Mouse (Mus musculus): Measurements from ENCODE around the gene Hdac11.
"Not testable (repeated sequence)": the region's sequence is repeated elsewhere in the genome, so short reads cannot be mapped to it uniquely, and the experiment has no call there.

Gene Hdac11

DNA sequence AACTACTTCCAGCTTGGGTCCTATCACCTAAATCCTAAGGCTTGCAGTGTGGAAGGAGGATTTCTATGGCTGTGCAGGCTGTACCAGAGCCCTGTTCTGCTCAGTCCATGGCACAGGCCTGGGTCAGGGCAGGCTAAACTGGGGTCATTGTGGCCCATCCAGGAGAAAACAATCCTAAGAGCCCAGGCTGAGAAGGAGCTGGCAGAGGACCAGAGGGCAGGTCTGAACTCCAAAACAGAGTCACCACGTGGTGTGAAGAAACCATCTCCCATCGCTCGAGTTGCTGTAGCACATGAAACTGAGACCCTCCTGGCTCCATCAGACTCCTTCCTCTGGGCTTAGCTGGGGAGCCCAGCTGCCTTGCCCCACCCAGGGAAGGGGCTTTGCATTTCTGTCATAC is 48.9 kb downstream of the Hdac11 start:
- DNase-seq (ENCODE audit: low spot score), result no peak

DNA sequence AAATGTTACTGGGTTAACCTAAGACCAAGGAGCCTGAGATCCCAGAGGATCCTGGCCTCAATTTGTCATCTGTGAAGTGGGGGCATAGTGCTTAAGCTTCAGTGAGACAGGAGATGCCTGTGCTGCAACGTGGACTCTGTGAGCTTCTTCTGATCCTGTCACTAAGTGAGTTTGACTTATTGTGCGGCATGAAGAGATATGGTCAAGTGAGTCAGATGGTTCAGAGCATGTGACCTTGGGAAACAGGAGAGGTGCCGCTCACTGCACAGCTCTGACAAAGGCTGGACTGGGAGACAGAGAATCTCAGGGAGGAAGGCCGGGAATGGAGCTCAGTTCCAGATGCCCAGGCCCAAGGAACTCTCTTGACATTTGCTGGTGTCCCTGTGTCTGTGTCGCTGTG is 49.3 kb downstream of the Hdac11 start:
- no peak for DNase-seq (ENCODE audit: low spot score)

DNA sequence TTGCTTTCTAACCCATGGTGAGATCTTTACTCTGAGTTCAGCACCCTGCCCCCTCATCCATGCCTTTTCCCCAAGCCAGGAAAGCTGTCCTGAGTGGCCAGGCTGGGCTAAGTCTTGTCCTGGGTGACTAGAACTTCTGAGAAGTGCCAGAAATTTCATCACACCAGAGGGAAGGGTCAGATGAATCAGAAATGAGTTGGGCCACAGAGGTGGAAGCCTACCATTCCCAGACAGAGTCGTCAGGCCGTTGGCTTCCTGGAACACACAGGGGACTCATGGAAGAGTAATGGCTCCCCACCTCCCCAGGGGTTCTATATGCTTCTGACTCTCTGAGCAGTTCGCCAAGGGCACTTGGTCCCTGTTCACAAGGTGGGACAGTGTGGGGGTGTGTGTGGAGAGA is 51.0 kb downstream of the Hdac11 start:
- DNase-seq (ENCODE audit: low spot score), result no peak

DNA sequence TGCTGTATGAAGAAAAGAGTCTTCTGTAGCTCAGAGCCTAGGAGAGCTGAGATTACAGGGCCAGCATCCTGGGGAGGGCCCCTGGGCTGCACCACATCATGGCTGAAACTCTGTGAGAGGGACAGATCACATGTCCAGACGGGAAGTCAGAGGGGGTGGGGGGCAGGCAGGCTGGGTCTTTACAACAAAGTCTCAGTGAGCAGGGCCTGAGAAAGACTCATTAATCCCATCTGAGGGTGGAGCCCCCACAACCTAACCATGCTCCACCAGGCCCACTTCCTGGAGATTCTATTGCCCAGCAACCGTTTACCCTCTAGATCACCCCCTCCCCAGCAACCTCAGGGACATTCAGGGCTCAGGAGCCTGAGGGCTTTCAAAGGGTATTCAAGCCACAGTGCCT is 53.3 kb downstream of the Hdac11 start:
- DNase-seq (ENCODE audit: low spot score), result no peak

DNA sequence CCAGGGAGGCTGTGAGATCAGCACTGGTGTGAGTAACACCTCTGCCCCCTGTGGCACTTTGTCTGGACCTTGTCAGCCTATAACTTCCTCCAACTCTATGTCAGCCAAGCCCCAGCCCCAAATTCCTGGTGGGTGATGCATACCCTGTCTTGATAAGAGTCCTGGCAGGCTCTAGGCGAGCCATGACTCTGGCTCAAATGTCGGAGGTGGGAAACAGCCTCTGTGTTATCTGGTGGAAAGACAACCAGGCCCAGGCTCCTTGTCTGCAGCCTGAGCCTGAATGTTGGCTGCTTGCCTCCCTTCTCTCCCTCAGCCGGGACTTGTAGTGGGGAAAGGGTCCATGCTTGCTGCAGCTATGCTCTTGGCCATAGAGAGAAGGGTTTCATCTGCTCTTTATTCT is 54.4 kb downstream of the Hdac11 start:
- no peak for DNase-seq (ENCODE audit: low spot score)

DNA sequence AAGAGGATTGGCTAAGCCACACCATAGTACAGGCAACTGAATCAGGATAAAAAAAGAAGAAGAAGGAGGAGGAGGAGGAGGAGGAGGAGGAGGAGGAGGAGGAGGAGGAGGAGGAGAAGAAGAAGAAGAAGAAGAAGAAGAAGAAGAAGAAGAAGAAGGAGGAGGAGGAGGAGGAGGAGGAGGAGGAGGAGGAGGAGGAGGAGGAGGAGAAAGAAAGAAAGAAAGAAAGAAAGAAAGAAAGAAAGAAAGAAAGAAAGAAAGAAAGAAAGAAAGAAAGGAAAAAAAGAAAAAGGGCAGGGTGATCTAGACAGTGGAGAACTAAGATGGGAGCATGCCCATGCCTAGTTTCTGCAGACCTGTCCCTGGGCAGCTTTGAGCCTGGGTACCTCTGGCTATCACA is 55.7 kb downstream of the Hdac11 start, which contains the start of gene Fbln2:
TSS of gene Fbln2 (plus strand) at position 301 of the 400 bp plus-strand sequence.
- DNase-seq (ENCODE audit: low spot score), result not testable (repeated sequence)

DNA sequence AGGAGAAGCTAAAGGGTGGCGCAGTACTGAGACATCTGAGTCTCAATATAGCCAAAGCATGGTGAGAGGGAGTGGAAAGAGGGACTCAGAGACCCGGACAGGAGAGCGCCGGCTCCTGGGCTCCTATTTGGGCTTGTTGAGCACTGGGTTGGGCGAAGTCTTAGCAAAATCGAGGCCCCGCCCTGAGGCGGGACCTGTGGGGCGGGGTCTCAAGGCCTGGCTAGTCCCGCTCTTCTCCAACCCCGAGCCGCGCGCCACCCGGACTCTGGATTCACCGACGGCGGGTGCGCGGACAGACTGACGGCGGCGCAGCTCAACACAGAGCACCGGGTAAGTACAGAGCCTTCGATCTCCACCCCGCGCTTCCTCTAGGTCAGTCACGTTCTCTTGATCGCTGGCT is 56.1 kb downstream of the Hdac11 start:
- peak; percentile 44 for DNase-seq (ENCODE audit: low spot score)

DNA sequence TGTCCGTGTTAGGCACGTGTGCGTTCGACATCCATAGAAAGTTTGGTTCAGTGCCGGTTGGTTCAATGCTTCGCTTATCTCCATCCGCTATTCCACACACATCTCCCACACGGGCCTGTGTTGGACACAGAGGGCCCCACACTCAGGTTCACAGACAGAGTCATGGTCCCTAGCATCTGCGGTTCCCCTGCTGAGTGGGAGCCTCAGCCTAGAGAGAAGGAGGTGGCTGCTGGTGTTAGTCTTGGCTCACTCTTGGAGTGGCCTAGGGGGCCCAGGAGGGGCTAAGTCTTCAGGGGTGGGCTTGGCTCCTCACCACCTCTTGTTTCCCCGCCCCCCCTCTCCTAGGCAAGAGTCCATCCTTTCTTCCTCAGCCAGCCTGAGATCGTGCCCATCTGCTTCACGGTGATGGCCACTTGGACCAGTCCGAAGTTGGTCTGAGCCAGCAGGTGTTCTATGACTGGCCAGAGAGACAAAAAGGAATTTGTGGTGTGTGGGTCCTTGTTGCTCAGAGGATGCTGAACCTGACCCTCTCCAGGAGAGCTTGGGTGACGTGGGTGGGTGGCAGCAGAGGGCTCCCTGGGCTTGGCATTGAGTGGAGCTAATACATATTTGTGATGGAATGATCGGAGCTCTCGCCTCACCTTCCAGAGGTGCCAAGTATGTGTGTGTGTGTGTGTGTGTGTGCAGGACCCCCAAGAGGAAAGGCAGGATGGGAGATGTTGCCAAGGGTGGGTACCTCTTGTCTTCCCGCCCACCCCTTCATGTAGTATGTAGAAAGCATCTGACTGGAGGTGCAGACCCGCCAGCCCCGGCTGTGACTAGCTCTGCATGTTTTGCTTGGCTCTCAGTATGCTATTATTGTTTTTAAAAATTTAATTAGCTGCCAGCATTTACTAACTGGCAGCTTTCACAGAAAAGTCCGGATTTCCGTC is 57.1 kb downstream of the Hdac11 start:
- no peak for DNase-seq (ENCODE audit: low spot score)

DNA sequence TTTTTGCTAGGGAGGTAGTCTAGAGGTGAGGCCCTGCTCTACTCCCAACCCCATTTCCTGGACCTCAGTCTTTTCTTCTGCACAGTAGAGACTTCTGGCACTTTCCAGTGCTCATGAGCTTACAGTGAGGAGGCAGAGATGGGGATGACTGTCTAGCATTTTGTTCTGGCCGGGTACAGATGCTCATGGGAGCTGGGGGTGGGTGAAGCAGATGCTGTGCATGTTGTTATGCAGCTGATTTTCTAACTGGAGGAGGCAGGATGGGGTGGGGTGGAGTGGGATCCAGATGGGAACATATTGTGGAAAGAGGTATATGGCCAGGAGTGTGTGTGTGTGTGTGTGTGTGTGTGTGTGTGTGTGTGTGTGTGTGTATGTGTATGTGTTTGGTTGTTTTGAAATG is 59.0 kb downstream of the Hdac11 start:
- no peak for DNase-seq (ENCODE audit: low spot score)

DNA sequence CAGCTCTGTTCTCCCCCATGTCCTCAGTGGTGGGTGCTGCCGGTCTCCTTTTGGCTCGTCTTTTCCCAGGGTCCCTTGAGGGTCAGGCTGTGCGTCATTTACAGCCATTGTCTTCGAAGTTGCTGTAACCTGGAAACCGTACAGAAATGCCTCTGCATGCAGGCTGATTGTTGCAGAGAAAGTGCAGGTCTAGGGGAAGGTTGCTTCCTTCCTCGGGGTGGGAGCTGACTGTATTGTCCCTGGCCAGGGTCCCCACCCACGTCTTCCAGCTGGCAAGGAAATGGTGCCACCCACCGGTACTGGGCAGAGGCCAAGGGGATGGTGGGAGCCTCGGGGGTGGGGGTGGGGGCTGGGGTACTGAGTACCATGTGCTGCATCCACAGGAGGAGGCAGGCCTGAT is 62.0 kb downstream of the Hdac11 start:
- no peak for DNase-seq (ENCODE audit: low spot score)

DNA sequence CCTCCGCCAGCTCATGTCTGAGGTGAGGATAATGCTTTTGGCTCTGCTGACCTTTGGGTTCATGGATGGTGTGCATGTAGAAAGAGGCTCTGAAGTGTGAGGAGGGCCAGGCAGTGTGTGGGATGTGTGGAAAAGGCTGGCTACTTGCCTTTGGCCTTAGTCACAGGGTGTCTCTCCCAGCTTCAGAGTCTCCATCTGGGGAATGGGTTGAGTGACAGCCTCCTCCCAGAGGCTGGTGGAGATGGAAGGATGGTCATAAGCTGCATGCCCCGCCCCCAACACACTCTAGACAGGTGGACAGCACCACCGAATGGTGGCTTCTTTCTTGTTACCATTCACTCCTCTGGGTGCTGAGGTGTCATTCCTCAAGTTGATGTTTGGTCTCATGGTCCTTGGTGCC is 62.4 kb downstream of the Hdac11 start:
- no peak for DNase-seq (ENCODE audit: low spot score)

DNA sequence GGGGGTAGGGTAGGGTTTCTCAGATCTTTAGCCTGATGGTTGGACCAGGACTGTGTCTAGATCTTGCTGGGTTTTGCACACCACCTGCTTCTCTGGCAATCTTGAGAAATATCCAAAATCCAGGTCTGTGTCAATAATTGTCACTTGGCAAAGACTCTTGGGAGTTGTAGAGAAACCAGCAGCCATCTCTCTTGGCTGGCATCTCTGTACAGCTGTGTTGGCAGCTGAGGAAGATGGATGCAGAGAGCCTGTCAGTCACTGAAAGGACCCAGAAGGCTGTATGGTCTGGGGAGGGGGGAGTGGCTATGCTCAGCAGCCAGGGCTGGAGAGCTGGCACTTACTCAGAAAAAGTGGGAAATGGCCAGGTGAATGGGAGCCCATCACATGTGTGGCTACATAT is 63.6 kb downstream of the Hdac11 start:
- DNase-seq (ENCODE audit: low spot score), result no peak

DNA sequence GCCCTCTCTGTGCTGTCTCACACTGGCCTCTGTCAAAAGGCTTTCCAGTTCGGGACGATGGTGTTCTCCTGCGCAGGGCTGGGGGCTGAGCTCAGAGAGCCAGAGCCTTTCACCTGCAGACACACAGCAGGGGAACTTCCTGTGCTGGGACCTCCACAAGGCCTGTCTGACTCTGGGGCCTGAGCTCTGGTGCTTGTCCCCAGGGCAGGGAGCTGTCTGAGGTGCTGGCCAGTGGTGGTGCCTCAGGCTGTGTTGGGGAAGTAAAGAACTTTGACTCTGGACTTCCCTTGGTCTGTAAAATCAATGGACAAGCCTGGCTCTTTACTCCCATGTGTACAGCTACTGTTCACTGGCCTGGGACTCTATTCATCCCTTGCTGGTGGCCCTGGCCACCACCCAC is 64.6 kb downstream of the Hdac11 start:
- no peak for DNase-seq (ENCODE audit: low spot score)

DNA sequence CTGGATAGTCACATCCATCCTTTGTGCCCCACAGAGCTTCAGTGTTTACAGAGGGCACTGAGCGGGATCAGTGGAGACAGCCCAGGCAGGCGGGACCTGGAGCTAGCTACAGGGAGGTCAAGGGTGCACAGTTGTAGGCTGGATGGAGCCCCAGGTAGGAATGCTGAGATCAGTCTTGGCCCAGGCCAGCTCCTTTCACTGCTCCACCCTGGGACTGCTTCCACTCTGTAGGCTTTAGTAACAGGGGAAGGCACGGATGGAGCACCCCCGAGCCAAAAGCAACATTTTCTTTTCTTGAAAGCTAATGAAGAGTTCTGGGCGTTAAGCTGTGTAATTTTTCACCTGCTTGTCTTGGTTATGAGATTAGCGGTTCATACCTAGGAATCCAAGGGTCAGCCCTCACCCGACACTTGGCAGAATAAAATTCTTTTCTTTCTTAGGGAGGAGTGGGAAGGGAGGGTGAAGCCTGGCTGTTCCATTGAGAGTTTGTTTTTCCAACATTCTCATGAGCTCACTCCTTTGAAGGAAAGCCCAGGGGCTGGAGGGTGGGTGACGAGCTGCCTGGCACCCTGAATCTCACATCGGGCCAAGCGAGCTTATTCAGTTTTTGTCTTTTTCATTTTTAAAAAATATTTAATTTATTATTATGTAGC is 66.4 kb downstream of the Hdac11 start:
- no peak for DNase-seq (ENCODE audit: low spot score)
